Mouse (Mus musculus): ENCODE measurements around the gene Actn2.

Gene Actn2

DNA sequence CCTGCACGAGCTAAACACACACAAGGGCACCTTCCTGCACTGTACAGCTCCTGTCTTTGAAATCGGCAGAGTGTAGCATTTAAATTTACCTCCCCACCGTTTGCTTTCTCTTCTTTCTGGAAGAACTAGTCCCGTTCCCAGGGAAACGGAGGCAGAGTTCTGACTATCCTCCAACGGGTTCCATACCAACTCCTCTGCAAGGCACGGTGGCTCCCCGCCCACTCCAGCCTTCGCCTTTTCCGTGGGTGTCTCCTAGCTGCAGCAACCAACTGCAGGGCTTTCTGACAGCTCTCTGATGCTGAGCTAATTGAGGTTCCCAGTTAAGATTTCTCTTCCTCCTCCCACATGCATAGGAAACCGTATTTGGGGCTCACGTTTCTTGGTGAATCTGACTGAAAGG, 6.5 kb downstream of the Actn2 start:
- H3K36me3 ChIP-seq (ENCODE audit: control insufficient read depth, insufficient read depth, low read length, poor library complexity, severe bottlenecking): no peaks in the 10 kb centered on the region
- no peaks in the 10 kb centered on the region for H3K27me3 ChIP-seq (ENCODE audit: control insufficient read depth, insufficient read depth, low read length, poor library complexity, severe bottlenecking)
- DNase-seq (ENCODE audit: low read depth, low spot score): no peak

DNA sequence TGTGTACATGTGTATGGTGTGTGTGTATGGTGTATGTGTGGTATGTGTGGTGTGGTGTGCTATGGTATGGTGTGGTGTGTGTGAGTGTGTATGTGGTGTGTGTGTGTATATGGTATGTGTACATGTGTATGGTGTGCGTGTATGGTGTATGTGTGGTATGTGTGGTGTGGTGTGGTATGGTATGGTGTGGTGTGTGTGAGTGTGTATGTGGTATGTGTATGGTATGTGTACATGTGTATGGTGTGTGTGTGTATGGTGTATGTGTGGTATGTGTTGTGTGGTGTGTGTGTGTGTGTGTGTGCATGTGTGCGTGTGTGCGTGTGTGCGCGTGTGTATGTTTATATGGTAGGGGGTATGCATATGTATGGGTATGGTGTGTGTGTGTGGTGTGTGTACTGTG, 9.0 kb downstream of the Actn2 start:
- Histone ChIP-seq H3K36me3 (ENCODE audit: control insufficient read depth, insufficient read depth, low read length, poor library complexity, severe bottlenecking) (no peaks in the 10 kb centered on the region), H3K27me3 (ENCODE audit: control insufficient read depth, insufficient read depth, low read length, poor library complexity, severe bottlenecking) (no peaks in the 10 kb centered on the region)
- DNase-seq (ENCODE audit: low read depth, low spot score): no peak

DNA sequence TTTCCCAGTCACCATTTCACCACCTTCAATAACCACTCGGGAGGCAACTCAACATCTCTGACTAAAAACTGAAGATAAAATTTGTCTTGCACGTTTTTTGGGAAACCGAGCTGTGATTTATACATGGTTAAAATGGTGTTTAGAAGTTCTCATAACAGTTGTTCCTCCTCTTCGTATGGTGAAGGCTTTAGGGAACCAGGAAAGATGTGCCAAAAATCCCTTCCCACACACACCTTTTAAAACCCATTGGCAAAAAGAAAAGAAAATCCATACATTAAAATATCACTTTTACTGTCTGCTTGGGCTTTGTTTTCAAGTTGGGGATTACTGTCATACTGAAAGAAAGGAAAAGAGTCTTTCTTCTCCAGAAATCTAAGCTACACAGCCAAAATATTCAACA, 12.2 kb downstream of the Actn2 start:
- no peaks in the 10 kb centered on the region for H3K27me3 ChIP-seq (ENCODE audit: control insufficient read depth, insufficient read depth, low read length, poor library complexity, severe bottlenecking)
- no peaks in the 10 kb centered on the region for H3K36me3 ChIP-seq (ENCODE audit: control insufficient read depth, insufficient read depth, low read length, poor library complexity, severe bottlenecking)
- no peak for DNase-seq (ENCODE audit: low read depth, low spot score)

DNA sequence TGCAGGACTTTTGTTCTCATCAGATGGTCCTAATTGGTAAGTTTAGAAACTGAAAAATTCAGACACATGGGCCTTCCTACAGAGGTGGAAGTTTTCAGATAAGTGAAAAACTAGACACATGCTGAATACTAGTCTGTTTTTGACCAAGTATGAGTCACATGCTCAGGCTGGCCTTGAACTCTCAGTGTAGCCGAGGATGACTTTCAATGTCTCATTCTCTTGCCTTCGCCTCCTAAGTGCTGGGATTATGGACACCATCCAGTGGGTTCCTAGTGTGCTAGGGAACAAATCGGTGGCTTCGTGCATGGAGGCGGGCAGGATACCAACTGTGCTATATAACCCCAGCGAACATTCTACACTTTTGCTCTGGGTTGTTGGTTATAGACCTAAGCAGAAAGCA, 13.0 kb downstream of the Actn2 start:
- Histone ChIP-seq H3K27me3 (ENCODE audit: control insufficient read depth, insufficient read depth, low read length, poor library complexity, severe bottlenecking) (no peaks in the 10 kb centered on the region), H3K36me3 (ENCODE audit: control insufficient read depth, insufficient read depth, low read length, poor library complexity, severe bottlenecking) (no peaks in the 10 kb centered on the region)
- DNase-seq (ENCODE audit: low read depth, low spot score): no peak

DNA sequence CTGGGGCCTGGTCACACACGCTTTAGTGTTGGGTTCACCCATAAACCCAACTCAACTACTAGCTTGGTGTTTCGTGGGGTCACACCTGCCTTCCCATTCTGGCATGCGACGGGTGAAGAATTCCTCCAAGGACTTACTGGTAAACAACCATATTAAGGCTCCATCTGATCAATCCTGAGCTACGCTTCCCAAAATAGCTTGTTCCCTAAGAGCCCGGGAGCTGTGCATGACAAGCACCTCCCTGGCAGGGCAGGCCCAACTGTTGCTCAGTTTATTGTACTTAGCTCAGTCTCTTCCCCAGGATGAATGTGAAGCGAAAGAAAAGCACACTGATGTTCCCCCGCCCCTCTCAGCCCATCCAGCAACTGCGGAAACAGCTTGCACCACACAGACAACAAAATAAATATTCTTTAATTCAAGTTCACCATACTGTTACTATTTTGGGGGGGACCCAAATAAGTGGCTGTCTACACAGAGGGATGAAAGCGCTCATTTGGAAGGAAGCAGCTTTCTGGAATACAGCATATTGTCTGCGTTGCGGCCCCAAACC, 17.4 kb downstream of the Actn2 start:
- no peaks in the 10 kb centered on the region for H3K36me3 ChIP-seq (ENCODE audit: control insufficient read depth, insufficient read depth, low read length, poor library complexity, severe bottlenecking)
- no peak for DNase-seq (ENCODE audit: low read depth, low spot score)
- no peaks in the 10 kb centered on the region for H3K27me3 ChIP-seq (ENCODE audit: control insufficient read depth, insufficient read depth, low read length, poor library complexity, severe bottlenecking)

DNA sequence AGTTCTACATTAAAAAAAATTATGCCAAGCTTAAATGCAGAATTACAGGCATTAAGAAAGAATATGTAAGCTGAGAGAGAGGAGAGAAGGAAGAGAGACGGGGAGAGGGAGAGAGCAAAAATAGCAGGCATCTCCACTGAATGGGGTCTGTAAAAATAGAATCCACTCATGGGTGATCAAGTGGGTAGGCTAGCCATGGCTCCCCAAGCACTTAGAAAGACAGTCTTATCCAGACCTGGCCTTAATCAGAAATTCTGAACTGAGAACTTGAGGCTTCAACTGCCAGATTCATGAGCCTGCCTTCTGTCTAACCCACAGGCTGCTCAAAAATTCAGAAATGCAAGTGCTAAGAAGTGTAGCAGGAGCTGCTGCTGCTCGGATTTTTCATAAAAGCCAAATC, 20.4 kb downstream of the Actn2 start:
- H3K36me3 ChIP-seq (ENCODE audit: control insufficient read depth, insufficient read depth, low read length, poor library complexity, severe bottlenecking): no peaks in the 10 kb centered on the region
- no peaks in the 10 kb centered on the region for H3K27me3 ChIP-seq (ENCODE audit: control insufficient read depth, insufficient read depth, low read length, poor library complexity, severe bottlenecking)
- DNase-seq (ENCODE audit: low read depth, low spot score): no peak

DNA sequence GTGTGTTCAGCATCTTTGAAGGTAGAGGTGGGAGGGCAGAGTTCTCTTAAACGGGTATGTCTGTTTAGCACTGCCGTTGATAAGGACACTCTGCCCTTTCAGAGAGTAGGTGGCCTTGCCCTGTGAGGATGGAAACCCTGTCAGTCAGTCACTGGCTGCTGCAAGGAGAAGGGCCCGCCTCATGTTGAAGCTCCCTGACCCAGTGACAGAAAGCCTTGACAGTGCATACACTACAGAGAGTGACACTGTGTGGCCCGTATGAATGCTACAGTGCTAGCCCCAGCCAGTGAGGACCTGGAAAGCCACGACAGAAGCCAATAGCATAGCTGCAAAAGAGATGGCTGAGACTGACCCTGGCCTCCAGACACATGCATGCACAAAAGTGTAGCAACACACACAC, 22.5 kb downstream of the Actn2 start:
- no peaks in the 10 kb centered on the region for H3K36me3 ChIP-seq (ENCODE audit: control insufficient read depth, insufficient read depth, low read length, poor library complexity, severe bottlenecking)

DNA sequence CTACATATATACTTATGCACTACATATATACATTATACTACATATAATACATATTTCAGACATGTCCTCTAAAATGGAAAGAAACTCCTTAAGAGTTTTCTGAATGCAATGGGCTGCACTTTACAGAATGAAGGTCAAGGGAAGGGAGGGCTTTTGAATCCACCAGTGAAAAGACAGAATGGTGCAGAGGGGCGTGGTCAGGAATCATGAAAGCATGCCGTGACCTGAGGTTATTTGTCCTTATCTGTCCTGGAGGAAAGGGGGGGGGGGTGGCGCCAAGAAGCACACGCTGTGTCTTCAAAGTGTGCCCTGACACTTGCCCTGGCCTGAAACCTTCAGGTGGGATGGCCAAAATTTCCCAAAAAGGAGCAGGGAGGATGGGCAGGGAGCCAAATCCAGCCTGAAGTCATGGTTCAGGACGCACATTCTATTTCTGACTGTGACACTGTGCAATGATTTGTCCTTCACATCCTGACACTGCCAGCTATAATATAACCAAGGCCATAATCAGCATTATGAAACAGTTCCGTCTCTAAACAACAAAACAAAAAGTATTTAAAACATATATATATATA, 23.3 kb downstream of the Actn2 start:
- no peaks in the 10 kb centered on the region for H3K27me3 ChIP-seq (ENCODE audit: control insufficient read depth, insufficient read depth, low read length, poor library complexity, severe bottlenecking)
- H3K36me3 ChIP-seq (ENCODE audit: control insufficient read depth, insufficient read depth, low read length, poor library complexity, severe bottlenecking): no peaks in the 10 kb centered on the region
- DNase-seq (ENCODE audit: low read depth, low spot score): no peak

More for the DNA sequence above, 22.5 kb downstream of the Actn2 start:
- no peaks in the 10 kb centered on the region for H3K27me3 ChIP-seq (ENCODE audit: control insufficient read depth, insufficient read depth, low read length, poor library complexity, severe bottlenecking)
- DNase-seq (ENCODE audit: low read depth, low spot score): no peak

DNA sequence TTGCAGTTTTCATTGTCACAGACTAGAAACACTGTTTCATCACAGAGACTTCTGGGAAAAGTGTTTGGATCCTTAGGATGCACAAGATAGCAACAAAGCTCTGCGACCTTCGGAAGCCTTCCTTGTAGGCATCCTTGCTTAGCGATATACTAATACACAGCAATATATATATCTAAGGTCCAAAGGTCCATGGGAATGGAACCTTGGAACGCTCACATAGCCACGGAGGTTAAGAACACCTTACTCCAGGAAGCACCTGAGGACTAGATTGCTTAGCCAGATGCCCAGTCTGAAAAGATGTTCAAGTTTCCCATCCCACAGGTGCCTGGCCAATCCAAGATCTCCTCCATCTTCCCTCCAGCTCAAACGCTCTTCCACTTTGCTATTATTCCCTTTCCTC, 26.4 kb downstream of the Actn2 start:
- no peaks in the 10 kb centered on the region for H3K27me3 ChIP-seq (ENCODE audit: control insufficient read depth, insufficient read depth, low read length, poor library complexity, severe bottlenecking)
- DNase-seq (ENCODE audit: low read depth, low spot score): no peak
- no peaks in the 10 kb centered on the region for H3K36me3 ChIP-seq (ENCODE audit: control insufficient read depth, insufficient read depth, low read length, poor library complexity, severe bottlenecking)

DNA sequence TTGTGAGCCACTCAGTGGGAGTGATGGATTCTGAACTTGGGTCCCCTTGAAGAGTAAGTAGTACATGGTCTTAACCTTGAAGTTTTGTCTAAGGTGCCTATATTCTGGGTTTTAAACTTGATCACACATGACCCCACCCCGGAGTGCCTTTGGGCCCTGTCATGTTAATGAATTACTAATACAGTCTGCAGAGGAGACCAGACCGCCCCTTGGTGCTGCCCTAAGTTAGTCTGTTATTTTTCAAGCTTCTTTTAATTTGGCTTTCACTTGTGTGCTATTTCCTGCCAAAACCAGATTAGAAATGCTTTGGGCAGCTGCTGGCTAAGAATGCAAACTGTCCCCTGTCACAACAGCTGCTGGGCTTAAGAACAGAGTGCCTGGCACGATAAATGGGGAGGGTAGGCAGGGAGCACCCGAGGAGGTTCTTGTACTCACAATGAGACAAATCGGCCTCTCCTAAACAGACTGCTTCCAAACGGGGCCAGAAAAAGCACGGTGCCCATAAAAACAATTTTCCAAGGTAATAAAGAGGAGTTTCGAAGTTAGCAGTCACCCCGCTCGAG, 28.5 kb downstream of the Actn2 start:
- H3K27me3 ChIP-seq (ENCODE audit: control insufficient read depth, insufficient read depth, low read length, poor library complexity, severe bottlenecking): no peaks in the 10 kb centered on the region
- H3K36me3 ChIP-seq (ENCODE audit: control insufficient read depth, insufficient read depth, low read length, poor library complexity, severe bottlenecking): no peaks in the 10 kb centered on the region
- DNase-seq (ENCODE audit: low read depth, low spot score): no peak

DNA sequence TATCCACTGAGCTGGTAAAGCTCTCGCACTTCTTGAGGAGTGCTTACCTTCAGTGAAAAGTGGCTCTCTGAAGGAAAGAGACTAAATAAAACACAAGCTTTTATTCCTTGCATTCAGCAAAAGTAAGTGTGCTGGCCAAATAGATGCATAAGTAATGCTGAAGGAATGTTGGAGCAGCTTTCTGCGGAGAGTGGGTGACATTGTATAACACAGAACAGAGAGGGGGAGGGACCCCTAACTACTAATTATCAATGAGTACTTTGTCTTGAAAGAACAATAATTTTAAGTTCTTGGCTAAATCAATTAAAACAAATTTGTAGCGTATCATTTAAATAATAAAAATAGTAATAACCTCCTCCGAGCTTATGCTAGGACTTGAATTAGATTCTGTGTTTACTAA, 29.2 kb downstream of the Actn2 start:
- no peaks in the 10 kb centered on the region for H3K27me3 ChIP-seq (ENCODE audit: control insufficient read depth, insufficient read depth, low read length, poor library complexity, severe bottlenecking)
- no peaks in the 10 kb centered on the region for H3K36me3 ChIP-seq (ENCODE audit: control insufficient read depth, insufficient read depth, low read length, poor library complexity, severe bottlenecking)
- DNase-seq (ENCODE audit: low read depth, low spot score): no peak

DNA sequence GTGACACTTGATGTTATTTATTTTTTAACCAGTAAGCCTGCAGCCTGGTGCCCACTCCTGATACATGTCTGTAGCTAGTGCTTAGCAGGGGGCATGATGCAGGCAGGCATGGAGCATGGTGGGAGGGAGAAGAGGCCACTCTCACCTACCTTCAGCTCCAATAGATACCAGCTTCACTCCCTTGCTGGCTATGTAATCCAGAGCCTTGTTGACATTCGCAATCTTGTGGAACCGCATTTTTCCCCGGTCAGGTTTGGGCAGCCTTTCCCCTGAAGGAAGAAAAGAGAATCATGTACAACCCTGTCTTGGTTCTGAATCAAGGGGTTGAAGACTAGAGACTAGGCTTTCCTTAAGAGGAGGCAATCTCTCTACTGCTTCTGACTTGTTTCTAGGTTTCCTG, 31.1 kb downstream of the Actn2 start:
- H3K27me3 ChIP-seq (ENCODE audit: control insufficient read depth, insufficient read depth, low read length, poor library complexity, severe bottlenecking): no peaks in the 10 kb centered on the region
- no peak for DNase-seq (ENCODE audit: low read depth, low spot score)

DNA sequence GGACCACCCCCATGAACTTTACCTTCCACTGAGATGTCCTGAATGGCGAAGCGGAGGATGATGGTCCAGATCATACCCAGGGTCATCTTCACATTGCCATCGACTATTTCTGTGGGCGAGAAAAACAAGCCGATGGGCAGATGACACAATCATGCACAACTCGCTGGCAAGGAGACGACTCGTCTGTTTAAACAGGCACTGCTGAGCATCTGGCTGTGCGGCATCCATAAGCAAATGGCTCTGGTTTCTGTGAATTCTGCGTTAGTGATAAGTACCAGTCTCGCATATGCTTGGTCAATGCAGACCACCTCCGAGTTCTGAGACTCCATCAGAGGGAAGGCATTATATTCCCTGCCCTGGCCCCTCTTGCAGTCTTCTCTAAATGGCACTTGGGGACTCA, 31.7 kb downstream of the Actn2 start:
- no peak for DNase-seq (ENCODE audit: low read depth, low spot score)
- Histone ChIP-seq H3K27me3 (ENCODE audit: control insufficient read depth, insufficient read depth, low read length, poor library complexity, severe bottlenecking) (no peaks in the 10 kb centered on the region), H3K36me3 (ENCODE audit: control insufficient read depth, insufficient read depth, low read length, poor library complexity, severe bottlenecking) (no peaks in the 10 kb centered on the region)

More for the DNA sequence above, 31.1 kb downstream of the Actn2 start:
- no peaks in the 10 kb centered on the region for H3K36me3 ChIP-seq (ENCODE audit: control insufficient read depth, insufficient read depth, low read length, poor library complexity, severe bottlenecking)

DNA sequence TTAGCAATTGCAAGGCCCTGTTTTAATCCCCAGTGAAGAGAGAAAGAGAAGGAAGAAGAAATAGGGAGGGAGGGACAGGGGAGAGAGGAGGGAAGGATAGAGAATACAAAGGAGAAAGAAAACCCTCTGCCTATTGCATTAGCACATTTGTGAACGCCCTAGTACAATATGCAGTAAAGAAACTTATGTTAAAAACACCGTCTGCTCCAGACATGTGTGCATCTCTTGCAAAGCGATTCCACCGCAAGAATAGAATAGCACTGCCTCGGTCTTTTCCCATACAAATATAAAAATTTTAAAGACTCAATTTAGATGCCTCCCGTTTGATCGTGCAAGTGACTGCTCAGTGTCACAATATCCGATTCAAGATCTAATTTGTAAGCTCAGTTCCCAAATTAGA, 32.1 kb downstream of the Actn2 start:
- no peak for DNase-seq (ENCODE audit: low read depth, low spot score)
- no peaks in the 10 kb centered on the region for H3K36me3 ChIP-seq (ENCODE audit: control insufficient read depth, insufficient read depth, low read length, poor library complexity, severe bottlenecking)
- H3K27me3 ChIP-seq (ENCODE audit: control insufficient read depth, insufficient read depth, low read length, poor library complexity, severe bottlenecking): no peaks in the 10 kb centered on the region

DNA sequence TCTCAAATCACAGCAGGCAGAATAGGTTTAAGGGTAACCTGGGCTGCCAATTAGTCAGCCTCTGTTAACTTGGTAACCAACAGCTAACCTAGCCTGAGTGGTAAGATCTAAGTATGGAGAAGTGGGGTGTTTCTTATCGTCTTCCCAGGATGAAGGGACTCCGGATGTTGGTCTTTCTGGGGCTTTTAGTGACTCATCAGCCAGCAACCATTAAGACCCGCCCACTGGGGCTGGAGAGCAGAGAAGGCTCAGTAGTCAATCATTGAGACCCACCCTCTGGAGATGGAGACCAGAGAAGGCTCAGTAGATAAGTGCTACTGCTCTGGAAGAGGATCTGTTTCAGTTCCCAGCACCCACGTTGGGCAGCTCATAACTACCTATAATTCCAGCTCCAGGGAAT, 33.3 kb downstream of the Actn2 start:
- no peaks in the 10 kb centered on the region for H3K36me3 ChIP-seq (ENCODE audit: control insufficient read depth, insufficient read depth, low read length, poor library complexity, severe bottlenecking)
- H3K27me3 ChIP-seq (ENCODE audit: control insufficient read depth, insufficient read depth, low read length, poor library complexity, severe bottlenecking): no peaks in the 10 kb centered on the region
- no peak for DNase-seq (ENCODE audit: low read depth, low spot score)

DNA sequence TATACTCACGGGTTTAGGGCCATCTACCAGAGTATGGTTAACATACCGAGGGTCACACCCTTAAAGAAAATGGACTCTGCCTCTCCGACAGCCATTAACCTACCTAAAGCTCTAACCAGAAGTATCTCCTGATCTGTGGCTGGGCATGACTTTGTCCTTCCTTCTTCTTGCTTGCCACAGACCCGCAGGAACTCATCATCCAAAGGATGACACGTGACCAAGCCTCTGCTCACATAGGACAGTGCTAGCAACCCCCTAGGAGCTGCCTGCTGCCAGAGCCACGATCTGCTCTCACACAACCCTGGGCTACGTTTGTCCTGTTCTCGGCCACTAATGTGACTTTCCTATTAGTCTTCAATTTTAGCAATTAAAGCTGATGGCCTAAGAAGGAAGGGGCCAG, 35.0 kb downstream of the Actn2 start:
- H3K36me3 ChIP-seq (ENCODE audit: control insufficient read depth, insufficient read depth, low read length, poor library complexity, severe bottlenecking): no peaks in the 10 kb centered on the region
- no peak for DNase-seq (ENCODE audit: low read depth, low spot score)
- H3K27me3 ChIP-seq (ENCODE audit: control insufficient read depth, insufficient read depth, low read length, poor library complexity, severe bottlenecking): no peaks in the 10 kb centered on the region
